Mouse (Mus musculus): Measurements from ENCODE around the gene Fam161a. TPM values are rescaled to one million over a fixed set of nuclear protein-coding genes. Genes with fewer than 3 reads are reported as not detected.

The Fam161a gene
- total RNA-seq, 1 experiment: 3.7 TPM

GRCm38 (mm10) chr11:22972746-22973526 is 34.4 kb upstream of the Fam161a start:
- TF ChIP-seq MAFK (IDR thresholded peaks at IDR 0.05; ENCODE audit: insufficient read depth, low read depth, low read length) (peak; percentile 55; the same call in 1 of the 2 replicates), HCFC1 (IDR thresholded peaks at IDR 0.05; ENCODE audit: borderline replicate concordance, insufficient read depth, low read length) (no peak), ZC3H11A (IDR thresholded peaks at IDR 0.05; ENCODE audit: borderline replicate concordance, low read depth, low read length) (no peak), CHD2 (IDR thresholded peaks at IDR 0.05; ENCODE audit: low read depth, low read length) (peak; percentile 93)
- H3K9me3 ChIP-seq (ENCODE audit: control insufficient read depth, insufficient read depth, low read depth, low read length): no peaks in the 10 kb centered on the region; the same call in 1 of the 2 replicates
- peak; percentile 60 for DNase-seq (ENCODE audit: low read depth, low spot score)
- in situ Hi-C loops (cut with MboI; ENCODE audit: low sequenced_read_pairs in 2 of 2, unreplicated experiment in 2 of 2): no loop called here
- H3K9ac ChIP-seq (ENCODE audit: insufficient read depth, low read depth, low read length, poor library complexity, severe bottlenecking): peak overlapping the region; percentile 80
- peak overlapping the region; percentile 91 for H3K27ac ChIP-seq (ENCODE audit: insufficient read depth, low read depth, low read length, poor library complexity, severe bottlenecking)
- H3K36me3 ChIP-seq (ENCODE audit: control insufficient read depth, insufficient read depth, low read length, poor library complexity, severe bottlenecking): peaks cover 10% of the 10 kb centered on the region; the same call in 1 of the 2 replicates
- H3K4me1 ChIP-seq (ENCODE audit: control insufficient read depth in 2 of 2, insufficient read depth in 2 of 2, low read length in 2 of 2, poor library complexity in 1 of 2): no peaks in the 10 kb centered on the region
- peak overlapping the region; percentile 76 to 80 for H3K4me3 ChIP-seq (ENCODE audit: insufficient read depth in 1 of 2, low read depth in 1 of 2, low read length in 2 of 2, poor library complexity in 1 of 2, severe bottlenecking in 1 of 2)

DNA sequence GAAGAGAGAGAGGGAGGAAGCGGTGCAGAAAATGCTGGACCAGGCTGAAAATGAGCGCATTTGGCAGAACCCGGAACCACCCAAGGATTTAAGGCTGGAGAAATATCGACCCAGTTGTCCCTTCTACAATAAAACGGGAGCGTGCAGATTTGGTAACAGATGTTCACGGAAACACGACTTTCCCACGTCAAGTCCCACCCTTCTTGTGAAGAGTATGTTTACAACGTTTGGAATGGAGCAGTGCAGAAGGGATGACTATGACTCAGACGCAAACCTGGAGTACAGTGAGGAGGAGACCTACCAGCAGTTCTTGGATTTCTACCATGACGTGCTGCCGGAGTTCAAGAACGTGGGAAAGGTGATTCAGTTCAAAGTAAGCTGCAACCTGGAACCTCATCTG is 33.7 kb upstream of the Fam161a start:
- Histone ChIP-seq H3K4me1 (ENCODE audit: control insufficient read depth in 2 of 2, insufficient read depth in 2 of 2, low read length in 2 of 2, poor library complexity in 1 of 2) (no peaks in the 10 kb centered on the region), H3K27ac (ENCODE audit: insufficient read depth, low read depth, low read length, poor library complexity, severe bottlenecking) (no peak overlapping the region), H3K36me3 (ENCODE audit: control insufficient read depth, insufficient read depth, low read length, poor library complexity, severe bottlenecking) (peaks cover 13% of the 10 kb centered on the region; the same call in 1 of the 2 replicates), H3K9ac (ENCODE audit: insufficient read depth, low read depth, low read length, poor library complexity, severe bottlenecking) (peak overlapping the region; percentile 78; the same call in 1 of the 2 replicates), H3K4me3 (ENCODE audit: insufficient read depth in 1 of 2, low read depth in 1 of 2, low read length in 2 of 2, poor library complexity in 1 of 2, severe bottlenecking in 1 of 2) (peak overlapping the region; percentile 73 to 80), H3K9me3 (ENCODE audit: control insufficient read depth, insufficient read depth, low read depth, low read length) (no peaks in the 10 kb centered on the region; the same call in 1 of the 2 replicates)
- no peak for DNase-seq (ENCODE audit: low read depth, low spot score)
- in situ Hi-C loops (cut with MboI; ENCODE audit: low sequenced_read_pairs in 2 of 2, unreplicated experiment in 2 of 2): no loop called here
- no peak for TF ChIP-seq ZC3H11A (IDR thresholded peaks at IDR 0.05; ENCODE audit: borderline replicate concordance, low read depth, low read length)

GRCm38 (mm10) chr11:22978215-22978614 is 29.1 kb upstream of the Fam161a start:
- Histone ChIP-seq H3K4me1 (ENCODE audit: control insufficient read depth in 2 of 2, insufficient read depth in 2 of 2, low read length in 2 of 2, poor library complexity in 1 of 2) (peaks cover 0 to 6% of the 10 kb centered on the region in 2 experiments; a peak in 2 of 4 replicates), H3K4me3 (ENCODE audit: insufficient read depth in 1 of 2, low read depth in 1 of 2, low read length in 2 of 2, poor library complexity in 1 of 2, severe bottlenecking in 1 of 2) (no peak overlapping the region), H3K9me3 (ENCODE audit: control insufficient read depth, insufficient read depth, low read depth, low read length) (no peaks in the 10 kb centered on the region), H3K36me3 (ENCODE audit: control insufficient read depth, insufficient read depth, low read length, poor library complexity, severe bottlenecking) (peaks cover 16% of the 10 kb centered on the region; the same call in 1 of the 2 replicates), H3K9ac (ENCODE audit: insufficient read depth, low read depth, low read length, poor library complexity, severe bottlenecking) (no peak overlapping the region), H3K27ac (ENCODE audit: insufficient read depth, low read depth, low read length, poor library complexity, severe bottlenecking) (no peak overlapping the region)
- in situ Hi-C loops (cut with MboI; ENCODE audit: low sequenced_read_pairs in 2 of 2, unreplicated experiment in 2 of 2): no loop called here
- TF ChIP-seq HCFC1 (IDR thresholded peaks at IDR 0.05; ENCODE audit: borderline replicate concordance, insufficient read depth, low read length) (no peak), CHD2 (IDR thresholded peaks at IDR 0.05; ENCODE audit: low read depth, low read length) (no peak), ZNF384 (IDR thresholded peaks at IDR 0.05; ENCODE audit: low read depth, low read length) (no peak), MAFK (IDR thresholded peaks at IDR 0.05; ENCODE audit: insufficient read depth, low read depth, low read length) (no peak), ZC3H11A (IDR thresholded peaks at IDR 0.05; ENCODE audit: borderline replicate concordance, low read depth, low read length) (no peak)
- DNase-seq (ENCODE audit: low read depth, low spot score): no peak

DNA sequence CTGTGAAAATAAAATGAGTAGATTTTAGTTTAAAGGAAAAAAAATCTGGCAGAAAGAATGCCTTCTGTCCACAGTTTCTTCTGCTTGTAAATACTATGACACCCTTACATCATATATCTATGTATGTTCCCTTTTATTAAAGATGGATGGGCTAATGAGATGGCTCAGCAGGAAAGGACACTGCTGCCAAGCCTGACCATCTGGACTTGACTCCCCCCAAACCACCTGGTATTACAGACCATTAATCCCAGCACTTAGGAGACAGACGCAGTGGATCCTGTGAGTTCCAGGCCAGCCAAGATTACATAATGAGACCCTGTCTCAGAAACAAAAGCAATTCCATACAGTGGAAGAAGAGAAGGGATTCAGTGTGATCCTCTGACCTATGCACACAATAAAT is 28.6 kb upstream of the Fam161a start:
- Histone ChIP-seq H3K36me3 (ENCODE audit: control insufficient read depth, insufficient read depth, low read length, poor library complexity, severe bottlenecking) (peaks cover 14% of the 10 kb centered on the region; the same call in 1 of the 2 replicates), H3K4me1 (ENCODE audit: control insufficient read depth in 2 of 2, insufficient read depth in 2 of 2, low read length in 2 of 2, poor library complexity in 1 of 2) (peaks cover 0 to 6% of the 10 kb centered on the region in 2 experiments; a peak in 2 of 4 replicates), H3K4me3 (ENCODE audit: insufficient read depth in 1 of 2, low read depth in 1 of 2, low read length in 2 of 2, poor library complexity in 1 of 2, severe bottlenecking in 1 of 2) (no peak overlapping the region), H3K9me3 (ENCODE audit: control insufficient read depth, insufficient read depth, low read depth, low read length) (no peaks in the 10 kb centered on the region), H3K9ac (ENCODE audit: insufficient read depth, low read depth, low read length, poor library complexity, severe bottlenecking) (no peak overlapping the region), H3K27ac (ENCODE audit: insufficient read depth, low read depth, low read length, poor library complexity, severe bottlenecking) (no peak overlapping the region)
- in situ Hi-C loops (cut with MboI; ENCODE audit: low sequenced_read_pairs in 2 of 2, unreplicated experiment in 2 of 2): no loop called here
- no peak for DNase-seq (ENCODE audit: low read depth, low spot score)
- TF ChIP-seq MAFK (IDR thresholded peaks at IDR 0.05; ENCODE audit: insufficient read depth, low read depth, low read length) (no peak), ZC3H11A (IDR thresholded peaks at IDR 0.05; ENCODE audit: borderline replicate concordance, low read depth, low read length) (no peak), CHD2 (IDR thresholded peaks at IDR 0.05; ENCODE audit: low read depth, low read length) (no peak), HCFC1 (IDR thresholded peaks at IDR 0.05; ENCODE audit: borderline replicate concordance, insufficient read depth, low read length) (no peak), ZNF384 (IDR thresholded peaks at IDR 0.05; ENCODE audit: low read depth, low read length) (no peak)

All from ES-E14 (cell line).